Mouse (Mus musculus) layer of hippocampus, adult 2 months (tissue): Measurements from ENCODE around the gene Trub1. TPM values are rescaled to one million over a fixed set of nuclear protein-coding genes. Genes with fewer than 3 reads are reported as not detected.

Experiments
- DNase-seq, 2 experiments: peaks; one replicate each; pipeline ENCODE4 v3.0.0; 2022; ENCODE audit warnings: low spot score in 2 of 2
- H3K27ac ChIP-seq: fragments of 200-600 bp; 2 replicates; pipeline ENCODE4 v1.8.1; 2022
- H3K4me3 ChIP-seq: fragments of 200-600 bp; 2 replicates; pipeline ENCODE4 v1.8.1; 2022; ENCODE audit warnings: mild to moderate bottlenecking
- CTCF ChIP-seq: fragments of 200-600 bp; conservative IDR thresholded peaks from 2 replicates; pipeline ENCODE4 v1.8.1; 2022; ENCODE audit warnings: antibody characterized with exemption, mild to moderate bottlenecking, moderate library complexity
- total RNA-seq, 2 experiments: library from RNA; stranded (reverse); gene quantifications; 2 replicates each; pipeline ENCODE4 v1.2.3; 2021

The Trub1 gene
- total RNA-seq, 2 experiments from 2014 or later = 17.6 to 17.9 TPM

- Histone ChIP-seq H3K4me3 (no peak overlapping the region), H3K27ac (no peak overlapping the region)
- no peak for TF ChIP-seq CTCF
- DNase-seq = no peak
These were observed 58.1 kb downstream of the Trub1 start for GRCm38 (mm10) chr19:57510836-57511235.

- Histone ChIP-seq H3K27ac (no peak overlapping the region), H3K4me3 (no peak overlapping the region)
- TF ChIP-seq CTCF = no peak
- DNase-seq = no peak
These were observed 60.4 kb downstream of the Trub1 start for GRCm38 (mm10) chr19:57513123-57513522.

- H3K27ac ChIP-seq = peak overlapping the region; percentile 57
- no peak overlapping the region for H3K4me3 ChIP-seq
- TF ChIP-seq CTCF = no peak
- no peak for DNase-seq
These were observed 69.0 kb downstream of the Trub1 start for GRCm38 (mm10) chr19:57521721-57522120.

GRCm38 (mm10) chr19:57523363-57523762, 70.7 kb downstream of the Trub1 start:
- TF ChIP-seq CTCF = no peak
- Histone ChIP-seq H3K27ac (no peak overlapping the region), H3K4me3 (no peak overlapping the region; the same call in 1 of the 2 replicates)
- peak; percentile 20 to 36 for DNase-seq

GRCm38 (mm10) chr19:57525693-57526092, 73.0 kb downstream of the Trub1 start:
- Histone ChIP-seq H3K4me3 (no peak overlapping the region), H3K27ac (no peak overlapping the region)
- DNase-seq = no peak
- no peak for TF ChIP-seq CTCF

GRCm38 (mm10) chr19:57530212-57530611, 77.5 kb downstream of the Trub1 start:
- Histone ChIP-seq H3K27ac (no peak overlapping the region), H3K4me3 (no peak overlapping the region)
- DNase-seq = no peak
- no peak for TF ChIP-seq CTCF

GRCm38 (mm10) chr19:57534262-57534661, 81.5 kb downstream of the Trub1 start:
- DNase-seq = no peak
- TF ChIP-seq CTCF = no peak
- Histone ChIP-seq H3K4me3 (no peak overlapping the region), H3K27ac (no peak overlapping the region)

GRCm38 (mm10) chr19:57536512-57536911, 83.8 kb downstream of the Trub1 start:
- no peak for TF ChIP-seq CTCF
- Histone ChIP-seq H3K27ac (no peak overlapping the region), H3K4me3 (no peak overlapping the region)
- no peak for DNase-seq

- Histone ChIP-seq H3K4me3 (no peak overlapping the region), H3K27ac (no peak overlapping the region)
- no peak for TF ChIP-seq CTCF
- no peak for DNase-seq
These were observed 84.9 kb downstream of the Trub1 start for GRCm38 (mm10) chr19:57537510-57538182.

- Histone ChIP-seq H3K27ac (no peak overlapping the region), H3K4me3 (no peak overlapping the region)
- no peak for TF ChIP-seq CTCF
- DNase-seq = no peak
These were observed 87.4 kb downstream of the Trub1 start for GRCm38 (mm10) chr19:57540118-57540517.

Other genes starting within 250 kb of the Trub1 start
- gene Ablim1, start 138.0 kb upstream of the Trub1 start, total RNA-seq = 10 to 100 TPM; 85.1 to 86.0 TPM
- 10 to 100 TPM; 21.2 to 22.7 TPM for gene Fam160b1, start 92.2 kb upstream of the Trub1 start, total RNA-seq
- 10 to 100 TPM; 67.2 to 69.7 TPM for gene Atrnl1, start 158.1 kb downstream of the Trub1 start, total RNA-seq